Mouse (Mus musculus): Measurements from ENCODE around the gene Il1rl1.

Gene Il1rl1

GRCm38 (mm10) chr1:40437340-40437739 lies 8.0 kb downstream of the Il1rl1 start:
- no peak for DNase-seq (ENCODE audit: low spot score in 2 of 2)

- DNase-seq (ENCODE audit: low spot score in 2 of 2): no peak
These were observed 10.1 kb downstream of the Il1rl1 start for GRCm38 (mm10) chr1:40439504-40439903.

GRCm38 (mm10) chr1:40444800-40445199 lies 15.4 kb downstream of the Il1rl1 start:
- DNase-seq (ENCODE audit: low spot score in 2 of 2): no peak

GRCm38 (mm10) chr1:40465477-40466430 lies 36.4 kb downstream of the Il1rl1 start, which contains the start of gene Il18r1:
Gene Il18r1, plus strand, starts transcription at chr1:40465552.
- DNase-seq (ENCODE audit: low spot score in 2 of 2): no peak

GRCm38 (mm10) chr1:40467306-40467705 lies 37.9 kb downstream of the Il1rl1 start:
- DNase-seq (ENCODE audit: low spot score in 2 of 2): no peak

- no peak for DNase-seq (ENCODE audit: low spot score in 2 of 2)
These were observed 39.4 kb downstream of the Il1rl1 start for GRCm38 (mm10) chr1:40468805-40469204.

- no peak for DNase-seq (ENCODE audit: low spot score in 2 of 2)
These were observed 40.5 kb downstream of the Il1rl1 start for GRCm38 (mm10) chr1:40469900-40470299.

- no peak for DNase-seq (ENCODE audit: low spot score in 2 of 2)
These were observed 43.0 kb downstream of the Il1rl1 start for GRCm38 (mm10) chr1:40472401-40472800.

GRCm38 (mm10) chr1:40473640-40474039 lies 44.3 kb downstream of the Il1rl1 start:
- DNase-seq (ENCODE audit: low spot score in 2 of 2): no peak

GRCm38 (mm10) chr1:40474336-40474735 lies 45.0 kb downstream of the Il1rl1 start:
- DNase-seq (ENCODE audit: low spot score in 2 of 2): no peak

GRCm38 (mm10) chr1:40475697-40476096 lies 46.3 kb downstream of the Il1rl1 start:
- DNase-seq (ENCODE audit: low spot score in 2 of 2): no peak

- DNase-seq (ENCODE audit: low spot score in 2 of 2): no peak
These were observed 47.4 kb downstream of the Il1rl1 start for GRCm38 (mm10) chr1:40476756-40477155.

GRCm38 (mm10) chr1:40479505-40479923 lies 50.1 kb downstream of the Il1rl1 start:
- no peak for DNase-seq (ENCODE audit: low spot score in 2 of 2)

GRCm38 (mm10) chr1:40494594-40494993 lies 65.2 kb downstream of the Il1rl1 start:
- no peak for DNase-seq (ENCODE audit: low spot score in 2 of 2)

GRCm38 (mm10) chr1:40499708-40500107 lies 70.3 kb downstream of the Il1rl1 start:
- no peak for DNase-seq (ENCODE audit: low spot score in 2 of 2)

GRCm38 (mm10) chr1:40501126-40501525 lies 71.8 kb downstream of the Il1rl1 start:
- no peak for DNase-seq (ENCODE audit: low spot score in 2 of 2)

- DNase-seq (ENCODE audit: low spot score in 2 of 2): no peak
These were observed 72.4 kb downstream of the Il1rl1 start for GRCm38 (mm10) chr1:40501546-40502398.

- DNase-seq (ENCODE audit: low spot score in 2 of 2): no peak
These were observed 75.2 kb downstream of the Il1rl1 start for GRCm38 (mm10) chr1:40504548-40504947.

Measured in cerebellum, postnatal 4 days (tissue).